Mouse (Mus musculus) heart, embryonic 11.5 days (tissue): ENCODE results near the gene Terb1. TPM values are rescaled to one million over a fixed set of nuclear protein-coding genes. Genes with fewer than 3 reads are reported as not detected.

Experiments used
- ATAC-seq: fragments of 200-750 bp; cut with Nextera tagmentation; replicated peaks from 2 replicates; pipeline ENCODE4 v1.8.0; 2017; ENCODE audit warnings: moderate library complexity; ENCODE audit not compliant: insufficient number of reproducible peaks, low FRiP score, low TSS enrichment
- H3K27ac ChIP-seq: fragments of 300-500 bp; sonication (generic); 2 replicates; pipeline ENCODE4 v1.5.1; 2014; ENCODE audit warnings: mild to moderate bottlenecking, low read depth, low read length
- H3K27me3 ChIP-seq: fragments of 300-500 bp; sonication (generic); 2 replicates; pipeline ENCODE4 v1.6.1; 2014; ENCODE audit warnings: mild to moderate bottlenecking, low read length, mixed read lengths; ENCODE audit not compliant: control insufficient read depth, insufficient read depth
- H3K36me3 ChIP-seq: fragments of 300-500 bp; sonication (generic); 2 replicates; pipeline ENCODE4 v1.6.1; 2014; ENCODE audit warnings: mild to moderate bottlenecking, low read length, moderate library complexity, mixed read lengths; ENCODE audit not compliant: control insufficient read depth, insufficient read depth
- H3K4me1 ChIP-seq: fragments of 300-500 bp; sonication (generic); 2 replicates; pipeline ENCODE4 v1.6.1; 2014; ENCODE audit warnings: low read length; ENCODE audit not compliant: control insufficient read depth, insufficient read depth
- H3K4me2 ChIP-seq: fragments of 300-500 bp; sonication (generic); 2 replicates; pipeline ENCODE4 v1.6.1; 2014; ENCODE audit warnings: mild to moderate bottlenecking, moderate library complexity
- H3K4me3 ChIP-seq: fragments of 300-500 bp; sonication (generic); 2 replicates; pipeline ENCODE4 v1.5.1; 2014; ENCODE audit warnings: low read depth, low read length
- H3K9ac ChIP-seq: fragments of 300-500 bp; sonication (generic); 2 replicates; pipeline ENCODE4 v1.6.1; 2014; ENCODE audit warnings: mild to moderate bottlenecking, low read depth, low read length, moderate library complexity
- H3K9me3 ChIP-seq: fragments of 300-500 bp; sonication (generic); replicated peaks from 2 replicates; pipeline ENCODE4 v1.6.1; 2016; ENCODE audit warnings: low read length; ENCODE audit not compliant: control insufficient read depth
- WGBS: fragments of 180-500 bp; shearing (Covaris S2); extraction: QIAGEN DNeasy Blood & Tissue Kit; methylation state at CpG from one replicate; pipeline ENCODE4 v1.1.7; 2014; ENCODE audit not compliant: insufficient replicate concordance; 5-methylcytosine and 5-hydroxymethylcytosine counted together
- polyA plus RNA-seq: library from polyadenylated mRNA; unstranded; fragments of >200 nt; fragmentation: Nextera tagmentation; extraction: Ambion mirVana; gene quantifications from 2 replicates; pipeline ENCODE4 v1.2.1, GENCODE M21; 2014

Terb1 gene
- polyA plus RNA-seq, 1 experiment from 2014 or later: 0.39 TPM

GRCm38 (mm10) chr8:104517872-104518271 lies 8.2 kb upstream of the Terb1 start:
- H3K4me2 ChIP-seq: no peak overlapping the region
- 86% methylated on average over 5 of the region's 5 CpGs for WGBS
- H3K9me3 ChIP-seq: no peaks in the 10 kb centered on the region
- no peak overlapping the region for H3K4me3 ChIP-seq
- no peaks in the 10 kb centered on the region for H3K27me3 ChIP-seq
- no peak overlapping the region for H3K9ac ChIP-seq
- no peaks in the 10 kb centered on the region for H3K4me1 ChIP-seq
- no peak overlapping the region for H3K27ac ChIP-seq
- ATAC-seq: no peak
- peaks cover 10% of the 10 kb centered on the region; the same call in 1 of the 2 replicates for H3K36me3 ChIP-seq

- Histone ChIP-seq H3K4me3 (peak overlapping the region; percentile 55; the same call in 1 of the 2 replicates), H3K4me2 (peak overlapping the region; percentile 89)
- ATAC-seq: 0 out of 2 replicates have a peak, but pooled peaks have one; percentile 21
Observed at GRCm38 (mm10) chr8:104510134-104510533, 424 bp upstream of the Terb1 start.

GRCm38 (mm10) chr8:104479091-104479490 lies 30.6 kb downstream of the Terb1 start:
- no peak overlapping the region for H3K9ac ChIP-seq
- H3K27me3 ChIP-seq: no peaks in the 10 kb centered on the region
- no peak overlapping the region for H3K4me3 ChIP-seq
- H3K9me3 ChIP-seq: no peaks in the 10 kb centered on the region
- no peaks in the 10 kb centered on the region for H3K36me3 ChIP-seq
- H3K4me1 ChIP-seq: no peaks in the 10 kb centered on the region
- no peak overlapping the region for H3K4me2 ChIP-seq
- no peak for ATAC-seq
- H3K27ac ChIP-seq: no peak overlapping the region
- WGBS: 39% methylated on average over 1 of the region's 1 CpGs

More at GRCm38 (mm10) chr8:104510134-104510533, 424 bp upstream of the Terb1 start:
- 66% methylated on average over 3 of the region's 3 CpGs for WGBS
- H3K27me3 ChIP-seq: no peaks in the 10 kb centered on the region
- H3K9ac ChIP-seq: no peak overlapping the region
- H3K27ac ChIP-seq: no peak overlapping the region
- H3K9me3 ChIP-seq: no peaks in the 10 kb centered on the region
- H3K36me3 ChIP-seq: peaks cover 7% of the 10 kb centered on the region; the same call in 1 of the 2 replicates
- peaks cover 2% of the 10 kb centered on the region; the same call in 1 of the 2 replicates for H3K4me1 ChIP-seq

- H3K4me3 ChIP-seq: no peak overlapping the region
- H3K27me3 ChIP-seq: no peaks in the 10 kb centered on the region
- H3K9me3 ChIP-seq: no peaks in the 10 kb centered on the region
- no peak for ATAC-seq
- WGBS: 75% methylated on average over 3 of the region's 3 CpGs
- no peak overlapping the region for H3K4me2 ChIP-seq
- H3K9ac ChIP-seq: no peak overlapping the region
- no peak overlapping the region for H3K27ac ChIP-seq
- no peaks in the 10 kb centered on the region for H3K36me3 ChIP-seq
- no peaks in the 10 kb centered on the region for H3K4me1 ChIP-seq
Observed at GRCm38 (mm10) chr8:104472465-104472864, 37.2 kb downstream of the Terb1 start.

- H3K4me2 ChIP-seq: no peak overlapping the region
- H3K9ac ChIP-seq: no peak overlapping the region
- H3K36me3 ChIP-seq: no peaks in the 10 kb centered on the region
- H3K9me3 ChIP-seq: no peaks in the 10 kb centered on the region
- no peaks in the 10 kb centered on the region for H3K27me3 ChIP-seq
- H3K4me3 ChIP-seq: no peak overlapping the region
- H3K27ac ChIP-seq: no peak overlapping the region
- 60% methylated on average over 2 of the region's 2 CpGs for WGBS
- H3K4me1 ChIP-seq: no peaks in the 10 kb centered on the region
- no peak for ATAC-seq
Observed at GRCm38 (mm10) chr8:104467463-104467862, 42.2 kb downstream of the Terb1 start.

GRCm38 (mm10) chr8:104452177-104452576 lies 57.5 kb downstream of the Terb1 start:
- H3K4me1 ChIP-seq: no peaks in the 10 kb centered on the region
- H3K9me3 ChIP-seq: no peaks in the 10 kb centered on the region
- no peak overlapping the region for H3K9ac ChIP-seq
- no peak overlapping the region for H3K4me2 ChIP-seq
- no peak overlapping the region for H3K27ac ChIP-seq
- WGBS: 78% methylated on average over 3 of the region's 3 CpGs
- no peaks in the 10 kb centered on the region for H3K36me3 ChIP-seq
- no peak overlapping the region for H3K4me3 ChIP-seq
- no peaks in the 10 kb centered on the region for H3K27me3 ChIP-seq
- ATAC-seq: no peak

- no peak overlapping the region for H3K27ac ChIP-seq
- H3K4me3 ChIP-seq: no peak overlapping the region
- H3K9me3 ChIP-seq: no peaks in the 10 kb centered on the region
- no peak overlapping the region for H3K9ac ChIP-seq
- no peaks in the 10 kb centered on the region for H3K4me1 ChIP-seq
- no peak overlapping the region for H3K4me2 ChIP-seq
- ATAC-seq: no peak
- WGBS: 48% methylated on average over 3 of the region's 3 CpGs
- H3K36me3 ChIP-seq: no peaks in the 10 kb centered on the region
- no peaks in the 10 kb centered on the region for H3K27me3 ChIP-seq
Observed at GRCm38 (mm10) chr8:104448796-104449195, 60.9 kb downstream of the Terb1 start.

GRCm38 (mm10) chr8:104446016-104446415 lies 63.7 kb downstream of the Terb1 start:
- ATAC-seq: no peak
- 80% methylated on average over 3 of the region's 3 CpGs for WGBS

GRCm38 (mm10) chr8:104445248-104445647 lies 64.5 kb downstream of the Terb1 start:
- WGBS: 38% methylated on average over 6 of the region's 6 CpGs
- Histone ChIP-seq H3K4me1 (peaks cover 11% of the 10 kb centered on the region), H3K4me3 (no peak overlapping the region)

More at GRCm38 (mm10) chr8:104446016-104446415, 63.7 kb downstream of the Terb1 start:
- Histone ChIP-seq H3K4me1 (peaks cover 10% of the 10 kb centered on the region), H3K4me3 (no peak overlapping the region), H3K9me3 (no peaks in the 10 kb centered on the region), H3K27ac (no peak overlapping the region), H3K36me3 (no peaks in the 10 kb centered on the region), H3K9ac (no peak overlapping the region), H3K4me2 (no peak overlapping the region), H3K27me3 (no peaks in the 10 kb centered on the region)

More at GRCm38 (mm10) chr8:104445248-104445647, 64.5 kb downstream of the Terb1 start:
- Histone ChIP-seq H3K36me3 (peaks cover under 1% of the 10 kb centered on the region), H3K9ac (no peak overlapping the region), H3K27me3 (no peaks in the 10 kb centered on the region), H3K27ac (no peak overlapping the region), H3K4me2 (no peak overlapping the region), H3K9me3 (no peaks in the 10 kb centered on the region)
- ATAC-seq: no peak
